Mouse (Mus musculus): ENCODE measurements around the gene Fam213b. TPM values are rescaled to one million over a fixed set of nuclear protein-coding genes. Genes with fewer than 3 reads are reported as not detected.
A peak's percentile ranks its signal among the peaks of the same experiment; 100 is the strongest.

Gene Fam213b
- polyA plus RNA-seq, 1 experiment from 2014 or later, result 42.0 TPM

GRCm38 (mm10) chr4:154857366-154858240, 41.3 kb downstream of the Fam213b start:
- DNase-seq (ENCODE audit: low spot score), result no peak
- H3K36me3 ChIP-seq (ENCODE audit: insufficient read depth, low read length), result no peaks in the 10 kb centered on the region

GRCm38 (mm10) chr4:154856882-154857281, 42.1 kb downstream of the Fam213b start:
- Histone ChIP-seq H3K9ac (ENCODE audit: low read depth, low read length) (no peak overlapping the region), H3K4me2 (ENCODE audit: low read length) (peak overlapping the region; percentile 82), H3K27ac (no peak overlapping the region), H3K27me3 (ENCODE audit: insufficient read depth, low read length) (peaks cover 30% of the 10 kb centered on the region), H3K4me3 (replicated peaks; ENCODE audit: low read depth, low read length) (no peak overlapping the region; the same call in 1 of the 2 replicates), H3K9me3 (replicated peaks; ENCODE audit: low read length) (no peaks in the 10 kb centered on the region; the same call in 1 of the 2 replicates), H3K36me3 (ENCODE audit: insufficient read depth, low read length) (no peaks in the 10 kb centered on the region), H3K4me1 (replicated peaks; ENCODE audit: insufficient read depth, low read length) (peaks cover 4% of the 10 kb centered on the region; the same call in 1 of the 2 replicates)
- peak; percentile 25; the same call in 1 of the 2 replicates for TF ChIP-seq CTCF (IDR thresholded peaks at IDR 0.05; ENCODE audit: low read depth)
- ATAC-seq (replicated peaks; ENCODE audit: low FRiP score, low read depth), result no peak
- no peak for DNase-seq (ENCODE audit: low spot score)
- WGBS, result 88% methylated on average over 7 of the region's 7 CpGs

More at GRCm38 (mm10) chr4:154857366-154858240, 41.3 kb downstream of the Fam213b start:
- Histone ChIP-seq H3K4me1 (replicated peaks; ENCODE audit: insufficient read depth, low read length) (peaks cover 4% of the 10 kb centered on the region; the same call in 1 of the 2 replicates), H3K4me2 (ENCODE audit: low read length) (no peak overlapping the region), H3K27me3 (ENCODE audit: insufficient read depth, low read length) (peaks cover 30% of the 10 kb centered on the region), H3K27ac (no peak overlapping the region), H3K9me3 (replicated peaks; ENCODE audit: low read length) (no peaks in the 10 kb centered on the region; the same call in 1 of the 2 replicates), H3K4me3 (replicated peaks; ENCODE audit: low read depth, low read length) (no peak overlapping the region), H3K9ac (ENCODE audit: low read depth, low read length) (no peak overlapping the region)
- 82% methylated on average over 10 of the region's 10 CpGs for WGBS
- ATAC-seq (replicated peaks; ENCODE audit: low FRiP score, low read depth), result no peak
- TF ChIP-seq CTCF (IDR thresholded peaks at IDR 0.05; ENCODE audit: low read depth), result no peak

- H3K9ac ChIP-seq (ENCODE audit: low read depth, low read length), result 0 out of 2 replicates have a peak overlapping the region, but pooled peaks have one; percentile 40
- no peak for TF ChIP-seq CTCF (IDR thresholded peaks at IDR 0.05; ENCODE audit: low read depth)
- H3K27ac ChIP-seq, result no peak overlapping the region
- 16% methylated on average over 9 of the region's 9 CpGs for WGBS
- H3K9me3 ChIP-seq (replicated peaks; ENCODE audit: low read length), result no peaks in the 10 kb centered on the region; the same call in 1 of the 2 replicates
- ATAC-seq (replicated peaks; ENCODE audit: low FRiP score, low read depth) (no peak), DNase-seq (ENCODE audit: low spot score) (no peak)
- H3K4me2 ChIP-seq (ENCODE audit: low read length), result peak overlapping the region; percentile 82
- H3K36me3 ChIP-seq (ENCODE audit: insufficient read depth, low read length), result no peaks in the 10 kb centered on the region
- H3K4me3 ChIP-seq (replicated peaks; ENCODE audit: low read depth, low read length), result peak overlapping the region; percentile 42
- H3K27me3 ChIP-seq (ENCODE audit: insufficient read depth, low read length), result peaks cover 30% of the 10 kb centered on the region
- H3K4me1 ChIP-seq (replicated peaks; ENCODE audit: insufficient read depth, low read length), result peaks cover 4% of the 10 kb centered on the region; the same call in 1 of the 2 replicates
Observed at GRCm38 (mm10) chr4:154856480-154856837, 42.5 kb downstream of the Fam213b start.

GRCm38 (mm10) chr4:154855721-154856479, 43.0 kb downstream of the Fam213b start:
- Histone ChIP-seq H3K27me3 (ENCODE audit: insufficient read depth, low read length) (peaks cover 30% of the 10 kb centered on the region), H3K36me3 (ENCODE audit: insufficient read depth, low read length) (no peaks in the 10 kb centered on the region), H3K9me3 (replicated peaks; ENCODE audit: low read length) (no peaks in the 10 kb centered on the region; the same call in 1 of the 2 replicates), H3K27ac (no peak overlapping the region), H3K9ac (ENCODE audit: low read depth, low read length) (peak overlapping the region; percentile 40; the same call in 1 of the 2 replicates), H3K4me3 (replicated peaks; ENCODE audit: low read depth, low read length) (peak overlapping the region; percentile 42), H3K4me2 (ENCODE audit: low read length) (peak overlapping the region; percentile 82), H3K4me1 (replicated peaks; ENCODE audit: insufficient read depth, low read length) (peaks cover 4% of the 10 kb centered on the region; the same call in 1 of the 2 replicates)
- under 1% methylated on average over 109 of the region's 110 CpGs for WGBS
- ATAC-seq (replicated peaks; ENCODE audit: low FRiP score, low read depth), result peak; percentile 83
- TF ChIP-seq CTCF (IDR thresholded peaks at IDR 0.05; ENCODE audit: low read depth), result peak; percentile 70
- DNase-seq (ENCODE audit: low spot score), result peak; percentile 81

GRCm38 (mm10) chr4:154854676-154855345, 44.1 kb downstream of the Fam213b start:
- no peak overlapping the region for H3K4me2 ChIP-seq (ENCODE audit: low read length)
- no peak overlapping the region for H3K4me3 ChIP-seq (replicated peaks; ENCODE audit: low read depth, low read length)
- no peaks in the 10 kb centered on the region for H3K36me3 ChIP-seq (ENCODE audit: insufficient read depth, low read length)
- DNase-seq (ENCODE audit: low spot score) (peak; percentile 51), ATAC-seq (replicated peaks; ENCODE audit: low FRiP score, low read depth) (0 out of 2 replicates have a peak, but pooled peaks have one; percentile 25)
- no peak for TF ChIP-seq CTCF (IDR thresholded peaks at IDR 0.05; ENCODE audit: low read depth)
- peaks cover 4% of the 10 kb centered on the region; the same call in 1 of the 2 replicates for H3K4me1 ChIP-seq (replicated peaks; ENCODE audit: insufficient read depth, low read length)
- peaks cover 30% of the 10 kb centered on the region for H3K27me3 ChIP-seq (ENCODE audit: insufficient read depth, low read length)
- no peak overlapping the region for H3K27ac ChIP-seq
- no peaks in the 10 kb centered on the region; the same call in 1 of the 2 replicates for H3K9me3 ChIP-seq (replicated peaks; ENCODE audit: low read length)
- H3K9ac ChIP-seq (ENCODE audit: low read depth, low read length), result no peak overlapping the region
- 52% methylated on average over 12 of the region's 12 CpGs for whole genome bisulfite sequencing

Measured in kidney, postnatal 0 days (tissue).